Mouse (Mus musculus) intestine, embryonic 15.5 days (tissue): ENCODE measurements around the gene Tanc1. TPM values are rescaled to one million over a fixed set of nuclear protein-coding genes. Genes with fewer than 3 reads are reported as not detected.

Source experiments
- ATAC-seq: fragments of 200-750 bp; cut with Nextera tagmentation; 2 replicates; pipeline ENCODE4 v1.8.0; 2017; ENCODE audit warnings: moderate TSS enrichment, moderate library complexity
- H3K27ac ChIP-seq: fragments of 300-500 bp; sonication (generic); 2 replicates; pipeline ENCODE4 v1.5.1; 2015; ENCODE audit warnings: mild to moderate bottlenecking, inconsistent platforms
- H3K27me3 ChIP-seq: fragments of 300-500 bp; sonication (generic); replicated peaks from 2 replicates; pipeline ENCODE4 v1.6.1; 2015; ENCODE audit warnings: inconsistent platforms
- H3K36me3 ChIP-seq: fragments of 300-500 bp; sonication (generic); 2 replicates; pipeline ENCODE4 v1.6.1; 2015; ENCODE audit warnings: inconsistent platforms
- H3K4me1 ChIP-seq: fragments of 300-500 bp; sonication (generic); replicated peaks from 2 replicates; pipeline ENCODE4 v1.6.1; 2015; ENCODE audit warnings: inconsistent platforms
- H3K4me2 ChIP-seq: fragments of 300-500 bp; sonication (generic); replicated peaks from 2 replicates; pipeline ENCODE4 v1.6.1; 2015; ENCODE audit warnings: mild to moderate bottlenecking, inconsistent platforms
- H3K4me3 ChIP-seq: fragments of 300-500 bp; sonication (generic); replicated peaks from 2 replicates; pipeline ENCODE4 v1.5.1; 2015; ENCODE audit warnings: inconsistent platforms
- H3K9ac ChIP-seq: fragments of 300-500 bp; sonication (generic); 2 replicates; pipeline ENCODE4 v1.6.1; 2015; ENCODE audit warnings: inconsistent platforms
- H3K9me3 ChIP-seq: fragments of 300-500 bp; sonication (generic); 2 replicates; pipeline ENCODE4 v1.6.1; 2016; ENCODE audit warnings: inconsistent platforms
- WGBS: fragments of 180-500 bp; shearing (Covaris S2); methylation state at CpG from one replicate; pipeline ENCODE4 v1.1.7; 2015; 5-methylcytosine and 5-hydroxymethylcytosine counted together
- polyA plus RNA-seq: library from polyadenylated mRNA; unstranded; fragments of >200 nt; fragmentation: Nextera tagmentation; extraction: Ambion mirVana; gene quantifications from 2 replicates; pipeline ENCODE4 v1.2.1, GENCODE M21; 2015

The Tanc1 gene
- polyA plus RNA-seq, 1 experiment from 2014 or later: 19.8 TPM

DNA sequence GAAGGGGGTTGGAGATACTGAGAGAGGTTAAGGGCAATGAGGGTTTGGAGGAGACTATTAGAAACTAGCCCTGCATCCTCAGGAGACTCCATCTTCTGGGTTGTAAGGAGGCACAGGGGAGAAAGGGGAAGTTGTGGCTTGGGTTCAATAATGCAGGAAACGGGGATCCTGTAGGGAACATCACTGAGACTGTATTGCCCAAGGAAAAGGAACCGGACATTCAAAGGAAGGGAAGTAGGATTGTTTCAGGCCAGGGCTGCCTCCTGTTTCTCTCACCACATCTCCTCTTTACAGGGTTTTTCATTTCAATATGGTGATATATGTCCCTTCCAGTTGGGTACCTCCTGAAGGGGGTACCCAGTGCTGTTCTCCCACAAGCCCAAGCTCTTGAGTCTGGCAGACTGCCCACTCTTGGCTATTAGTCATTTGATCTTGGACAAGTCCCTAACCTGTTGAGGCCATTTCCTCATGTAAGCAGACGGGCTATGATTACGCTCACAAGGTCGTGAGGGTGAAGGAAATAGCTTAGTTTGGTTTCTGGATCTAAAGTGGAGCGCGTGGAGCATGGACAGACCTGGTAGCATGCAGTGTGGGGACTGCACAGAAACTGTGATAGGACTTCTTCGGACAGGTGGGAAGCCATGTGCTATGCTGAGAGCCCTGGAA is 191.0 kb downstream of the Tanc1 start:
- no peaks in the 10 kb centered on the region for H3K9me3 ChIP-seq
- no peak overlapping the region for H3K27ac ChIP-seq
- no peak overlapping the region for H3K9ac ChIP-seq
- H3K4me1 ChIP-seq: no peaks in the 10 kb centered on the region
- peak; percentile 23; the same call in 1 of the 2 replicates for ATAC-seq
- peaks cover 14% of the 10 kb centered on the region for H3K36me3 ChIP-seq
- no peak overlapping the region for H3K4me2 ChIP-seq
- H3K27me3 ChIP-seq: no peaks in the 10 kb centered on the region
- no peak overlapping the region for H3K4me3 ChIP-seq
- WGBS: 75% methylated on average over 8 of the region's 8 CpGs

DNA sequence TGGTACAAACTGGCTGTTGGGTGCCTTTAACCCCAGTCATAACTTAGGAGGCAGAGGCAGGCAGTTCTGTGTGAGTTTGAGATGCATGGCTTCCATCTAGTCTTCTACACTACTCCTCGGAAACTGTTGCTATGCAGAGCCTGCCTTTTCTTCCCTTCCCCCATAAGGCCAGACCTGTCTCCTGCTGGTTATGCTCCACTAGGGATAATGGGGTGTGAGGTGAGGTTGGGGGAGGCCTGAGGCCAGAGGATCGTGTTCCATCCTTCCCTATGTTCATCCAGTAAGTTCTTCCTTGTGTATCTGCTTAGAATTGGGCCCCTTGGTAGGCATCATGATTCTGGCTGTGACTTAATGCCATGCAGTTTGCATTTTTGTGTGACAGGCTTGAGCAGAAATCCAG is 193.8 kb downstream of the Tanc1 start:
- Histone ChIP-seq H3K4me2 (no peak overlapping the region), H3K27ac (no peak overlapping the region), H3K4me1 (no peaks in the 10 kb centered on the region), H3K9me3 (no peaks in the 10 kb centered on the region), H3K4me3 (no peak overlapping the region), H3K27me3 (no peaks in the 10 kb centered on the region), H3K9ac (no peak overlapping the region), H3K36me3 (peaks cover 4% of the 10 kb centered on the region)
- 70% methylated on average over 2 of the region's 2 CpGs for WGBS
- ATAC-seq: no peak

GRCm38 (mm10) chr2:59806038-59806437 is 194.2 kb downstream of the Tanc1 start:
- peaks cover 4% of the 10 kb centered on the region for H3K36me3 ChIP-seq
- no peaks in the 10 kb centered on the region for H3K9me3 ChIP-seq
- H3K4me3 ChIP-seq: no peak overlapping the region
- 87% methylated on average over 6 of the region's 6 CpGs for WGBS
- no peaks in the 10 kb centered on the region for H3K4me1 ChIP-seq
- ATAC-seq: no peak
- H3K9ac ChIP-seq: no peak overlapping the region
- H3K4me2 ChIP-seq: no peak overlapping the region
- no peaks in the 10 kb centered on the region for H3K27me3 ChIP-seq
- H3K27ac ChIP-seq: no peak overlapping the region

DNA sequence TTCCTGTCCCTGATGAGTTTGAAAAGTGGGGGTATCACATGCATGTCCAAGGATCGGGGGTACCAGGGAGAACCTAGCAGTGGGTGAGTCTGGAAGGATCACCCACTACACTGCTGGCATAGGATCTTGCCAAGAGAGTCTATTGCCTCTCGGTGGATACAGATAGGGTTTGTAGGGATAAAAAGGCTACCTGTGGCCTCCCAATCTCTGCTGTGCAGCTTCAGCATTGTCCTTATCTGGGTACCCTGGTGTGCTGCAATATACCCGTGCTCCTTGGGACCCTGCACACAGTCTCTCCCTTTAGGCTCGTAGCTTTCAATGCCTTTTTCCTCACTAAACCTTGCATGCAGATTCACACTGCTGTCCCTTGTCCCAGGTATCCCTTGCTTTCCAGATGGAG is 196.8 kb downstream of the Tanc1 start:
- H3K9me3 ChIP-seq: no peaks in the 10 kb centered on the region

DNA sequence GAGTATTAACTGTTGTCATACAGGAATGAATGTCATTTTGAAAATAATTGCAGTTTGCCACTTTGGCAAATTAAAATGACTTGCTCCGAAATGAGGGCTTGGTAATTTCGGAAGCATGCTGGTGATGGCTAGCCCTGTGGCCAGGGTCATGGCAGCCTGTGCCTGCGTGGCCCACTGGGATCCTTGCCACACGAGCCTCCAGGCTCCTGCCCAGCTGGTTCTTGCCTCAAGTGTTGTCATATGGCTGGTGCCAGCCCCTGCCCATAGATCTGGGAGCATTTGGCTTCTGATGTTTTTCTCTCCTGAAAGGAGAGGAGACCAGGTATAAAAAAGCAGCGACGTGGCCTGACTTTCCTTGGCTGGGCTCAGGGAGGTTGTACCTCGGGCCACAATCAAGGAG is 198.2 kb downstream of the Tanc1 start:
- no peaks in the 10 kb centered on the region for H3K4me1 ChIP-seq
- no peaks in the 10 kb centered on the region for H3K9me3 ChIP-seq
- WGBS: 90% methylated on average over 7 of the region's 7 CpGs
- H3K4me2 ChIP-seq: no peak overlapping the region
- no peak overlapping the region for H3K27ac ChIP-seq
- no peaks in the 10 kb centered on the region; the same call in 1 of the 2 replicates for H3K36me3 ChIP-seq
- no peak for ATAC-seq
- no peak overlapping the region for H3K9ac ChIP-seq
- H3K4me3 ChIP-seq: no peak overlapping the region
- H3K27me3 ChIP-seq: no peaks in the 10 kb centered on the region

More for the DNA sequence above, 196.8 kb downstream of the Tanc1 start:
- Histone ChIP-seq H3K4me2 (no peak overlapping the region), H3K4me1 (no peaks in the 10 kb centered on the region), H3K4me3 (no peak overlapping the region), H3K9ac (no peak overlapping the region), H3K27ac (no peak overlapping the region), H3K36me3 (no peaks in the 10 kb centered on the region; the same call in 1 of the 2 replicates), H3K27me3 (no peaks in the 10 kb centered on the region)
- WGBS: 88% methylated on average over 4 of the region's 4 CpGs
- ATAC-seq: no peak

- 72% methylated on average over 1 of the region's 1 CpGs for WGBS
- no peaks in the 10 kb centered on the region for H3K4me1 ChIP-seq
- H3K4me3 ChIP-seq: no peak overlapping the region
- H3K27me3 ChIP-seq: no peaks in the 10 kb centered on the region
- peak overlapping the region; percentile 15; the same call in 1 of the 2 replicates for H3K27ac ChIP-seq
- no peak overlapping the region for H3K4me2 ChIP-seq
- no peaks in the 10 kb centered on the region for H3K9me3 ChIP-seq
- no peaks in the 10 kb centered on the region; the same call in 1 of the 2 replicates for H3K36me3 ChIP-seq
- ATAC-seq: no peak
- H3K9ac ChIP-seq: no peak overlapping the region
Measured at GRCm38 (mm10) chr2:59811247-59811646, 199.4 kb downstream of the Tanc1 start.

DNA sequence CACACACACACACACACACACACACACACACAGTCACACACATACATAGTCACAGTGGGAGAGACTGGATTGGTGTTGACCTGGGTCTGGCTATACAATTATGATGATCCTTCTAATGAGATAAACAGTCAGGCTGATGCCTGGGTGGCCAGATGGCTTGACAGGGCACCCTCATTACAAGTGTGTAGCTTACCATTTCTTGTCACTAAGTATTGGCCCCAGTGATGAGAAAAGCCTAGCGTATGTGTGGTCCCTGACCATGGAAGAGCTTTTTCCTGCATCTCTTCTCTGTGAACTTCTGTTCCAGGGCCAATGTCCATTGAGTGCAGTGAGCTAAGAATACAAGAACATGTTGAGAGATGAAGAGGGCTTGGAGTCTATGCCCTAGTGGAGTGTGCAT is 200.8 kb downstream of the Tanc1 start:
- Histone ChIP-seq H3K27ac (no peak overlapping the region), H3K4me1 (no peaks in the 10 kb centered on the region), H3K27me3 (no peaks in the 10 kb centered on the region), H3K4me3 (no peak overlapping the region), H3K9ac (no peak overlapping the region), H3K36me3 (no peaks in the 10 kb centered on the region), H3K4me2 (no peak overlapping the region), H3K9me3 (no peaks in the 10 kb centered on the region)
- 90% methylated on average over 1 of the region's 1 CpGs for WGBS
- no peak for ATAC-seq

DNA sequence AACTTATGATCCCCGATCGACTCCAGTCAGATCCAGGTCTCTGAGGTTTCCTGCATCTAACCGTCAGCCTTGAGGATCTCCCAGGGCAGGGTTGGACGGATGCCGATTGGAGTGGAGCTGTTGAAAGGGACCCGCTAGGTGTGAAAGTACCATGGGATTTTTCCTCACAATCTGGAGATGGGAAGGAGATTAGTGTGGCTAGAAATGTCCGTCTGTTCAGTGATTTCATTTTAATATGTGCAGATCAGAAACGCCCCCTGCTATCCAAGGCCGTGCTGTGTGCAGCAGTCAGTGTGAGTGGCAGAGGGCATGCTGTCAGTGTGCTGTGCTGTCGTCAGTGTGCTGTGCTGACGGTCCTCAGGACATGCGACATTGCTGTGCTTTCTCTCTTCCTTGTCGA is 201.6 kb downstream of the Tanc1 start:
- ATAC-seq: no peak
- Histone ChIP-seq H3K9ac (no peak overlapping the region), H3K4me2 (no peak overlapping the region), H3K9me3 (no peaks in the 10 kb centered on the region), H3K27me3 (no peaks in the 10 kb centered on the region), H3K4me1 (no peaks in the 10 kb centered on the region), H3K27ac (no peak overlapping the region), H3K36me3 (0 out of 2 replicates have a peak, but pooled peaks cover under 1% of the 10 kb centered on the region), H3K4me3 (no peak overlapping the region)
- 90% methylated on average over 13 of the region's 13 CpGs for WGBS

DNA sequence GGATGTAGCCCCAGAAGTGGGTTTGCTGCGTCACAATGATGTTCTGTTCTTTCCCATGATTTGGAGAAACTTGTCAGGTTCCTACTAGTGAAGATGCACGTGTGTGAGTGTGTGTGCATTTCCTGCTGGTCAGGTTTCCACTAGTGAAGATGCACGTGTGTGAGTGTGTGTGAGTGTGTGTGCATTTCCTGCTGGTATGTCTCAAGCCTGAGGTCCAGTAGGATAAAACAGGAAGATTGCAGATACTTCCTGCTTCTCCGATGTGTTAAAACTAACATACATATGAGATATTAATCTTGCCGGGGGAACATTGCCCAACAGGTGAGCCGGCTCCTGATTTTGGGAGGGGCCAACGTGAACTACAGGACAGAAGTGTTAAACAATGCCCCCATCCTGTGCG is 203.2 kb downstream of the Tanc1 start:
- no peak overlapping the region for H3K9ac ChIP-seq
- ATAC-seq: no peak
- H3K36me3 ChIP-seq: peaks cover 9% of the 10 kb centered on the region; the same call in 1 of the 2 replicates
- no peaks in the 10 kb centered on the region for H3K9me3 ChIP-seq
- no peak overlapping the region for H3K27ac ChIP-seq
- WGBS: 80% methylated on average over 8 of the region's 8 CpGs
- H3K4me1 ChIP-seq: no peaks in the 10 kb centered on the region
- no peak overlapping the region for H3K4me2 ChIP-seq
- no peak overlapping the region for H3K4me3 ChIP-seq
- no peaks in the 10 kb centered on the region for H3K27me3 ChIP-seq

DNA sequence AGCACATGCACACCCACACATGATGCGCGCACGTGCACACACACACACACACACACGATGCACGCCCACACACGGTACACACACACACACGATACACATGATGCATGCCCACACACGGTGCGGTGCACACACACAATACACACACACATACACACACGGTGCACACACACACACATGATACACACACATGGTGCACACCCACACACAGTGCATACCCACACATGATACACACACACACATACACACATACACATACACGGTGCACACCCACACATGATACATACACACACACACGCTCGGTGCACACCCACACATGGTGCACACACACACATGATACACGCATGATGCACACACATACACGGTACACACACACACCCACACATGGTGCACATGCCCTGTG is 206.8 kb downstream of the Tanc1 start:
- peaks cover 13% of the 10 kb centered on the region; the same call in 1 of the 2 replicates for H3K36me3 ChIP-seq
- ATAC-seq: no peak
- H3K4me2 ChIP-seq: no peak overlapping the region
- H3K27ac ChIP-seq: no peak overlapping the region
- 95% methylated on average over 15 of the region's 15 CpGs for WGBS
- H3K4me3 ChIP-seq: no peak overlapping the region
- no peaks in the 10 kb centered on the region for H3K9me3 ChIP-seq
- no peaks in the 10 kb centered on the region for H3K27me3 ChIP-seq
- no peaks in the 10 kb centered on the region for H3K4me1 ChIP-seq
- H3K9ac ChIP-seq: no peak overlapping the region

- Histone ChIP-seq H3K4me2 (no peak overlapping the region), H3K36me3 (peaks cover 13% of the 10 kb centered on the region; the same call in 1 of the 2 replicates), H3K9me3 (no peaks in the 10 kb centered on the region), H3K4me3 (no peak overlapping the region), H3K4me1 (no peaks in the 10 kb centered on the region), H3K9ac (no peak overlapping the region), H3K27me3 (no peaks in the 10 kb centered on the region), H3K27ac (no peak overlapping the region)
- ATAC-seq: no peak
- 79% methylated on average over 6 of the region's 6 CpGs for WGBS
Measured at GRCm38 (mm10) chr2:59819415-59819814, 207.6 kb downstream of the Tanc1 start.

DNA sequence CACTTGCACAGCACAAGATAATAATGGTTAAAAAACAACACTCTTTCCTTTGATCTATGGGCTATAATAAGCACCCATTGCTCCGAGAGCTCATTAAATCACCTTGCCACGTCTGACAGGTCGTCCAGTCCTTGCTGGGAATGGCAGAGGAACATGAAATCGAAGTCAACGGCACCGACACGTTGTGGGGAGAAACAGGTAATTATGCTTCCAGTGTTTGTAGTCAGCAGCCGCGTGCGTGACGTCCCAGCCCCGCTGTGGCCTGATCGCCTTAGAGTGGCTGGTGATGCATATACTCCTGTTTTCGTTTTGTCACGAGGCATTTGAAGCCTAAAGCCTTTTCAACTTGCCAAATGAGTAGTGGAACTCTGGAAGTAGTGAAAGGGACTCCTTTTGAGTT is 208.2 kb downstream of the Tanc1 start:
- no peaks in the 10 kb centered on the region for H3K27me3 ChIP-seq

GRCm38 (mm10) chr2:59821044-59821443 is 209.2 kb downstream of the Tanc1 start:
- Histone ChIP-seq H3K4me3 (no peak overlapping the region), H3K9me3 (no peaks in the 10 kb centered on the region), H3K9ac (no peak overlapping the region), H3K36me3 (peaks cover 13% of the 10 kb centered on the region; the same call in 1 of the 2 replicates), H3K27ac (no peak overlapping the region), H3K27me3 (no peaks in the 10 kb centered on the region), H3K4me2 (no peak overlapping the region), H3K4me1 (no peaks in the 10 kb centered on the region)
- 83% methylated on average over 2 of the region's 2 CpGs for WGBS
- ATAC-seq: no peak

More for the DNA sequence above, 208.2 kb downstream of the Tanc1 start:
- WGBS: 89% methylated on average over 15 of the region's 15 CpGs
- Histone ChIP-seq H3K36me3 (peaks cover 13% of the 10 kb centered on the region; the same call in 1 of the 2 replicates), H3K9me3 (no peaks in the 10 kb centered on the region), H3K4me1 (no peaks in the 10 kb centered on the region), H3K4me2 (no peak overlapping the region), H3K9ac (no peak overlapping the region), H3K27ac (no peak overlapping the region), H3K4me3 (no peak overlapping the region)
- ATAC-seq: no peak
